21 mouse cellular contexts compared by ENCODE assay signal in the genomic region with DNA sequence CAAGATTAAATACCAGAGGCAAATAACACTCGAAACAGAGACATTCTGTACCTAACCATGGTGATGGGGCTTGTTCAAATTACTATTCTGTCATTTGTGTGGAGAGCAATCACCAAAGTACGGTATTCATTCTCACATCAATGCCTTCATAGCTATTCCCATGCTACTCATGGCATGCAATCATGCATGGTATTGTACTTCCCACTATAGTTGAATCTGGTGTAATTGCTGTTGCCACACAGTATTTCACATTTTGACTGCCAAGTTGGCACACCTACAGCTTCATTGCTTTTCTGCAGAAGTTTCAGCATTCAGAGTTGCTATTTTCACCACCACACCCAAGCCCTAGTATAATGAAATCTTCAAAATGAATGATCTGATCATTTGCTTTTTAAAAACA. TPM values are rescaled to one million over a fixed set of nuclear protein-coding genes. Genes with fewer than 3 reads are reported as not detected.
DNase-seq lines count a peak whose midpoint lies in the region; ATAC-seq and TF ChIP-seq lines count a peak whose summit lies in the region.
"Had no signal": no experiment of that assay in that cellular context is flagged by ENCODE, and none has a peak within 500 bp of the region (broad histone marks: within the 10 kb centered on the region; RNA-seq: fewer than 3 reads in every experiment).

No protein-coding gene starts in this region.

- no peaks in the 10 kb centered on the region for H3K27me3 ChIP-seq in liver, embryonic 12.5 days (replicated peaks)
- H3K27me3 ChIP-seq: CH12.LX; heart, embryonic 15.5 days had no signal

- no peaks in the 10 kb centered on the region for H3K4me1 ChIP-seq in liver, embryonic 12.5 days
- H3K4me1 ChIP-seq: heart, embryonic 15.5 days had no signal

- H3K27ac ChIP-seq in gastrocnemius, adult 2 months, result no peak overlapping the region
- H3K27ac ChIP-seq in liver, embryonic 12.5 days, result no peak overlapping the region
- H3K27ac ChIP-seq: heart, adult 2 months; heart, embryonic 15.5 days had no signal

- peak; percentile 24 for DNase-seq in adrenal gland, postnatal 14 days
- DNase-seq in adrenal gland, postnatal 25 days, result no peak
- no peak for DNase-seq in gastrocnemius, adult 2 months
- no peak for DNase-seq in gastrocnemius, postnatal 36 days
- peak; percentile 81 for DNase-seq in brain, embryonic 14.5 days (ENCODE audit: low read depth)
- DNase-seq in retina, embryonic 14.5 days (ENCODE audit: low spot score), result no peak
- DNase-seq: cerebellum, adult 2 months; heart, adult 2 months; heart, postnatal 4 days; kidney, adult 18-20 months; kidney, postnatal 10 days; left cerebral cortex, postnatal 4 days; liver; right cerebral cortex, postnatal 4 days had no signal

- intact Hi-C loops in gastrocnemius, adult 2 months (cut with DNase I), result no loop called here
- intact Hi-C loops in gastrocnemius, postnatal 36 days (cut with DNase I), result no loop called here

- no peak for TF ChIP-seq CTCF in gastrocnemius, adult 2 months (IDR thresholded peaks at IDR 0.05)
- TF ChIP-seq CTCF in brain, embryonic 14.5 days (IDR thresholded peaks at IDR 0.05; ENCODE audit: borderline replicate concordance, extremely low read depth, insufficient read depth, insufficient read length), result no peak

- H3K4me3 ChIP-seq in gastrocnemius, adult 2 months, result peak overlapping the region; percentile 21; the same call in 1 of the 2 replicates
- H3K4me3 ChIP-seq in liver, embryonic 12.5 days, result no peak overlapping the region
- H3K4me3 ChIP-seq: heart, adult 2 months; heart, embryonic 15.5 days had no signal

- TF ChIP-seq POLR2A in brain, embryonic 14.5 days (IDR thresholded peaks at IDR 0.05; ENCODE audit: borderline replicate concordance, extremely low read depth, insufficient read depth, insufficient read length, poor library complexity, severe bottlenecking), result no peak

- H3K9ac ChIP-seq in liver, embryonic 12.5 days, result no peak overlapping the region
- H3K9ac ChIP-seq: heart, embryonic 15.5 days had no signal

- no peaks in the 10 kb centered on the region for H3K9me3 ChIP-seq in liver, embryonic 12.5 days (replicated peaks)
- H3K9me3 ChIP-seq: heart, embryonic 15.5 days had no signal

- no peaks in the 10 kb centered on the region for H3K36me3 ChIP-seq in liver, embryonic 12.5 days

- ATAC-seq in megakaryocyte, adult 5-6 weeks (ENCODE audit: poor library complexity, severe bottlenecking), result peak; percentile 26
- ATAC-seq in liver, embryonic 12.5 days, result no peak
- ATAC-seq: hindbrain, embryonic 16.5 days had no signal

- H3K4me2 ChIP-seq in liver, embryonic 12.5 days, result no peak overlapping the region
- H3K4me2 ChIP-seq: heart, embryonic 15.5 days; midbrain, embryonic 11.5 days had no signal

- 58% methylated on average over 2 of the region's 2 CpGs for WGBS in liver, embryonic 12.5 days (ENCODE audit: insufficient replicate concordance)

RNA-seq across cellular contexts. Expression of a gene that starts 4.4 kb away (rescaled TPM):
- 20.9 and 22.8 TPM in 2 replicates for total RNA-seq in adrenal gland, postnatal 14 days (2021)
- total RNA-seq in adrenal gland, postnatal 25 days (2021), result 10.7 and 11.4 TPM in 2 replicates
- 10 to 100 TPM; 12.0 to 19.1 TPM for total RNA-seq in gastrocnemius, adult 2 months (2021)
- 10 to 100 TPM; 14.8 to 16.1 TPM for total RNA-seq in gastrocnemius, postnatal 36 days (2021)
- 3.8 and 4.9 TPM in 2 replicates for polyA plus RNA-seq in brain, embryonic 14.5 days (2012; rRNA removed)
- total RNA-seq in megakaryocyte, adult 5-6 weeks (2015), result 1,533 and 1,715 TPM in 2 replicates
- 1,919 and 2,040 TPM in 2 replicates for total RNA-seq in megakaryocyte, adult 5-6 weeks (2017)
- 15.1 and 19.1 TPM in 2 replicates for polyA plus RNA-seq in liver, embryonic 12.5 days (2016; fragmentation: Nextera tagmentation; extraction: Ambion mirVana)
- total RNA-seq: MEL had no signal

Comparison
In these comparisons a context has a peak if more than half of its experiments do, and no peak if none do; other contexts are left out.
1. DNase-seq: peak in adrenal gland, postnatal 14 days (single experiment) and brain, embryonic 14.5 days (single experiment); none in adrenal gland, postnatal 25 days (single experiment), gastrocnemius, adult 2 months (single experiment), gastrocnemius, postnatal 36 days (0 of 2) and retina, embryonic 14.5 days (single experiment).
2. RNA of a gene that starts 4.4 kb away (total RNA-seq): 1,533 to 2,040 TPM in megakaryocyte, adult 5-6 weeks; 20.9 to 22.8 TPM in adrenal gland, postnatal 14 days, 12.0 to 19.1 TPM in gastrocnemius, adult 2 months, 14.8 to 16.1 TPM in gastrocnemius, postnatal 36 days and 10.7 to 11.4 TPM in adrenal gland, postnatal 25 days; every median in the first group is over 10 times any median in the second.